Mouse (Mus musculus) stomach, postnatal 0 days (tissue): ENCODE results near the gene Clasp1. TPM values are rescaled to one million over a fixed set of nuclear protein-coding genes. Genes with fewer than 3 reads are reported as not detected.

Experiments used
- ATAC-seq: fragments of 200-750 bp; cut with Nextera tagmentation; 2 replicates; pipeline ENCODE4 v1.8.0; 2017; ENCODE audit not compliant: low FRiP score, low TSS enrichment
- DNase-seq: peaks from one replicate; pipeline ENCODE4 v3.0.0-alpha.2; 2016; ENCODE audit warnings: low spot score
- H3K27ac ChIP-seq: fragments of 300-500 bp; sonication (generic); replicated peaks from 2 replicates; pipeline ENCODE4 v1.5.1; 2014; ENCODE audit warnings: mild to moderate bottlenecking, control low read depth
- H3K27me3 ChIP-seq: fragments of 300-500 bp; sonication (generic); 2 replicates; pipeline ENCODE4 v1.6.1; 2014; ENCODE audit warnings: low read length; ENCODE audit not compliant: control insufficient read depth, insufficient read depth
- H3K36me3 ChIP-seq: fragments of 300-500 bp; sonication (generic); 2 replicates; pipeline ENCODE4 v1.6.1; 2014; ENCODE audit warnings: low read length, mixed read lengths; ENCODE audit not compliant: control insufficient read depth, insufficient read depth
- H3K4me1 ChIP-seq: fragments of 300-500 bp; sonication (generic); replicated peaks from 2 replicates; pipeline ENCODE4 v1.6.1; 2014; ENCODE audit warnings: antibody characterized with exemption; ENCODE audit not compliant: control insufficient read depth, insufficient read depth
- H3K4me2 ChIP-seq: fragments of 300-500 bp; sonication (generic); replicated peaks from 2 replicates; pipeline ENCODE4 v1.6.1; 2014; ENCODE audit warnings: low read depth, mild to moderate bottlenecking, control low read depth, moderate library complexity
- H3K4me3 ChIP-seq: fragments of 300-500 bp; sonication (generic); 2 replicates; pipeline ENCODE4 v1.5.1; 2014; ENCODE audit warnings: low read depth, low read length, control low read depth
- H3K9ac ChIP-seq: fragments of 300-500 bp; sonication (generic); 2 replicates; pipeline ENCODE4 v1.6.1; 2014; ENCODE audit warnings: mild to moderate bottlenecking, low read length, control low read depth, mixed read lengths
- H3K9me3 ChIP-seq: fragments of 300-500 bp; sonication (generic); 2 replicates; pipeline ENCODE4 v1.6.1; 2016; ENCODE audit warnings: low read length; ENCODE audit not compliant: control insufficient read depth
- CTCF ChIP-seq: IDR thresholded peaks from 2 replicates; pipeline ENCODE4 v1.5.1; 2016; ENCODE audit warnings: antibody characterized with exemption, low read depth, mild to moderate bottlenecking, moderate library complexity
- EP300 ChIP-seq: optimal IDR thresholded peaks from 2 replicates; pipeline ENCODE3; 2016; ENCODE audit warnings: antibody characterized with exemption
- WGBS: fragments of 180-500 bp; shearing (Covaris S2); extraction: QIAGEN DNeasy Blood & Tissue Kit; methylation state at CpG from one replicate; pipeline ENCODE4 v1.1.7; 2014; 5-methylcytosine and 5-hydroxymethylcytosine counted together
- polyA plus RNA-seq: library from polyadenylated mRNA; unstranded; fragments of >200 nt; fragmentation: Nextera tagmentation; extraction: Ambion mirVana; gene quantifications from 2 replicates; pipeline ENCODE4 v1.2.1, GENCODE M21; 2015

Gene Clasp1
- polyA plus RNA-seq, 1 experiment from 2014 or later, result 12.0 TPM

- H3K27ac ChIP-seq, result no peak overlapping the region
- no peaks in the 10 kb centered on the region for H3K4me1 ChIP-seq
- H3K4me2 ChIP-seq, result no peak overlapping the region
- H3K4me3 ChIP-seq, result no peak overlapping the region
- no peaks in the 10 kb centered on the region for H3K27me3 ChIP-seq
- H3K36me3 ChIP-seq, result no peaks in the 10 kb centered on the region
- no peak for DNase-seq
- TF ChIP-seq EP300 (no peak), CTCF (no peak)
- ATAC-seq, result no peak
- WGBS, result 84% methylated on average over 8 of the region's 8 CpGs
- no peak overlapping the region for H3K9ac ChIP-seq
- H3K9me3 ChIP-seq, result no peaks in the 10 kb centered on the region
These were observed 10.9 kb downstream of the Clasp1 start for GRCm38 (mm10) chr1:118399625-118400310.

GRCm38 (mm10) chr1:118401991-118402390 is 13.1 kb downstream of the Clasp1 start:
- Histone ChIP-seq H3K27ac (no peak overlapping the region), H3K4me2 (no peak overlapping the region), H3K9ac (no peak overlapping the region), H3K36me3 (no peaks in the 10 kb centered on the region), H3K27me3 (no peaks in the 10 kb centered on the region), H3K4me1 (no peaks in the 10 kb centered on the region), H3K9me3 (no peaks in the 10 kb centered on the region), H3K4me3 (no peak overlapping the region)
- DNase-seq (no peak), ATAC-seq (no peak)
- TF ChIP-seq EP300 (no peak), CTCF (no peak)
- WGBS, result 90% methylated on average over 4 of the region's 4 CpGs

GRCm38 (mm10) chr1:118402556-118402955 is 13.7 kb downstream of the Clasp1 start:
- Histone ChIP-seq H3K4me1 (no peaks in the 10 kb centered on the region), H3K36me3 (no peaks in the 10 kb centered on the region), H3K27me3 (no peaks in the 10 kb centered on the region), H3K4me2 (no peak overlapping the region), H3K9ac (no peak overlapping the region), H3K4me3 (no peak overlapping the region), H3K27ac (no peak overlapping the region), H3K9me3 (no peaks in the 10 kb centered on the region)
- TF ChIP-seq EP300 (no peak), CTCF (no peak)
- DNase-seq, result no peak
- 53% methylated on average over 8 of the region's 8 CpGs for WGBS
- ATAC-seq, result no peak

- WGBS, result 76% methylated on average over 6 of the region's 6 CpGs
These were observed 14.1 kb downstream of the Clasp1 start for GRCm38 (mm10) chr1:118402966-118403365.

GRCm38 (mm10) chr1:118403440-118403839 is 14.6 kb downstream of the Clasp1 start:
- Histone ChIP-seq H3K4me1 (no peaks in the 10 kb centered on the region), H3K9me3 (no peaks in the 10 kb centered on the region), H3K4me3 (no peak overlapping the region), H3K36me3 (no peaks in the 10 kb centered on the region), H3K4me2 (no peak overlapping the region), H3K9ac (no peak overlapping the region), H3K27me3 (no peaks in the 10 kb centered on the region), H3K27ac (no peak overlapping the region)
- ATAC-seq, result no peak
- TF ChIP-seq CTCF (no peak), EP300 (no peak)
- 70% methylated on average over 3 of the region's 3 CpGs for WGBS
- no peak for DNase-seq

More at GRCm38 (mm10) chr1:118402966-118403365, 14.1 kb downstream of the Clasp1 start:
- Histone ChIP-seq H3K27me3 (no peaks in the 10 kb centered on the region), H3K36me3 (no peaks in the 10 kb centered on the region), H3K4me2 (no peak overlapping the region), H3K9me3 (no peaks in the 10 kb centered on the region), H3K9ac (no peak overlapping the region), H3K4me3 (no peak overlapping the region), H3K27ac (no peak overlapping the region), H3K4me1 (no peaks in the 10 kb centered on the region)
- TF ChIP-seq EP300 (no peak), CTCF (no peak)
- ATAC-seq (no peak), DNase-seq (no peak)

- no peak overlapping the region for H3K4me3 ChIP-seq
- no peak overlapping the region for H3K27ac ChIP-seq
- no peaks in the 10 kb centered on the region for H3K9me3 ChIP-seq
- H3K4me1 ChIP-seq, result no peaks in the 10 kb centered on the region
- no peak overlapping the region for H3K9ac ChIP-seq
- WGBS, result 85% methylated on average over 7 of the region's 7 CpGs
- no peak for TF ChIP-seq EP300
- TF ChIP-seq CTCF, result no peak
- no peak overlapping the region for H3K4me2 ChIP-seq
- DNase-seq (no peak), ATAC-seq (no peak)
- H3K36me3 ChIP-seq, result no peaks in the 10 kb centered on the region
- no peaks in the 10 kb centered on the region for H3K27me3 ChIP-seq
These were observed 18.9 kb downstream of the Clasp1 start for GRCm38 (mm10) chr1:118407586-118408250.
